Mouse (Mus musculus) right cerebral cortex, adult 2 months (tissue): ENCODE data around the gene Spag17.
"Not testable (repeated sequence)": the region's sequence is repeated elsewhere in the genome, so short reads cannot be mapped to it uniquely, and the experiment has no call there.

ENCODE experiments used
- DNase-seq, 2 experiments: peaks; one replicate each; pipeline ENCODE4 v3.0.0; 2021 to 2022; ENCODE audit warnings: low spot score in 2 of 2

The Spag17 gene

DNA sequence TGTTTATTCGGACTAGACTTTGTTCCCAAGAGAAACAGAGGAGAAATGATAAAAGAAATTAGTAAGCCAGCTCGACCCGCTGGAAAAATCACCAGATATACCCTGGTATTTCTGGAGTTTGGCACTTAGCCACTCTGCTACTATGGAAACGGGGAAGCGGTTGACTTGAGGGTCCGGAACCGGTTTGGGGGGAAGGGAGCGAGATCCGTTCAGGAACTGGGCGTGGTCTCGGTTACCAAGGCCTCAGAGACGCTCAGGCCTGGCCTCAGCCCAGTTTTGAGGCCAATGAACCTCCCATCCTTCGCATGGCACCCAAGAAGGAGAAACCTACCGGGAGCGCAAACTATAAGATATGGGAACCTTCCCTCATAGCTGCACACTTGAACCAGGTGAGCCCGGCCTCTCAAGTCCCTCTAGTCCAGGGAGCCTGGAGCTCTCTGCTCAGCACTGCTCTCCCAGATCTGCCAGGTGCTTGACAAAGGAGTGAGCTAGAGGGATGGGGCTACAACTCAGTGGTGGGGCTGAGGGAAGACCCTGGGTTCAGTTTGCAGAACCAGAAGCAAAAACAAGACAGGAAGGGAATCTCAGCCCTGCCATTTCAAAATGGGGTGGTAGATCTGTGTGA lies at the start of gene Spag17:
TSS of gene Spag17 (plus strand) at position 220 of the 625 bp plus-strand sequence.
- DNase-seq: peak in 1 of 2 experiments; percentile 4

DNA sequence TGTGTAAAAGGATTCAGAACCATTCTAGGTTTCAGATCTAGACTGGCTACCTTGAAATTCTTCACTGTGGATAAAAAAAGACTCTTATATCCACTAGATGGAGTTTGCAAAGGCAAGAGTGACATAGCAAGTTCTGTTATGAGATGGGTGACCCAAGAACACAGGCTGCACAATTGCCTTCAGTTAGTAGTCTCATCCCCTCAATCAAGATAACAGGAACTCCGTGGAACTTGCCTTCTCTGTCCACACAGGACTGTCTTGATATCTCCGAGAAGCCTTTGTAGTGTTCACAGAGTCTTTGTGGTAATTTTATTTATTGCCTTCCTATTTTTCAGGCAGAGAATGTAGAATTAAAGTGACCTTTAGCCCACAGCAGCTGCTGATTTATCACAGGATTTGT lies 42.9 kb upstream of the Spag17 start:
- no peak for DNase-seq

DNA sequence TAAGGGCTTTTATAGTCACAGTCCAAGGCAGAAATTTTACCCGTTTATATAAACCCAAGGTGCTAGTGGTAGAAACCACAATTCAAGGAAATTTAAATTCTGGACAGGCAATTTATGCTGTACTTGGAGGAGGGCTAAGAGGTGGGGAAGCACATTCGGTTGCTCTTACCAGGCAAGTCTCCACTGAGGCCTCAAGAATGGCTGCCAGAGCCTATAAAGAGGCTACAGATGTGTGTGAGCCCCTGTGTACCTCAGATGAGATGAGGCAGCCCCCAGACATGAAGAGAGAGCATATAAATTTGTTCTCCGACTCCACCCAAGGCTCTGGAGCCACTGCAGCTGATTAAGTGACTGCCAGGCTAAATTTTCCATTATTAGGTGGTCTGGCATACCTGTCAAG lies 42.4 kb upstream of the Spag17 start:
- no peak for DNase-seq

DNA sequence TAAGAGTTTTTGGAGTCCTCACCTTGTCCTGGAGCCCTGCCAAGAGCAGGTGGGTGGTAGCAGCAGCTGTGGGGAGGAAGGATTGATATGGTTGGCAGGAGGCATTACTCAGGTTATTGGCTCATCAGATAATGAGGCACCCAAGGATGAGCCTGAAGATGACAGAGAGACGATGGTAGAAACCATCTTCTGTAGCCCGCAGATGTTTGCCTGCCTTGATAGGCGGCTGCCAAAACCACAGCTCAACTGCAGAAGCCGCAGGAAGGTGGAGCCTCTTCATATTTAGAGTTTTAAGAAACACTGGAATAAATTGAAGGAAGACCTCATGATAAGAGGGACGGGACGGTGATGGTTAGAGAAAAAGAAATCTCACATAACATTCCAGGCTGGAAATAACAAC lies 42.0 kb upstream of the Spag17 start:
- DNase-seq: no peak

DNA sequence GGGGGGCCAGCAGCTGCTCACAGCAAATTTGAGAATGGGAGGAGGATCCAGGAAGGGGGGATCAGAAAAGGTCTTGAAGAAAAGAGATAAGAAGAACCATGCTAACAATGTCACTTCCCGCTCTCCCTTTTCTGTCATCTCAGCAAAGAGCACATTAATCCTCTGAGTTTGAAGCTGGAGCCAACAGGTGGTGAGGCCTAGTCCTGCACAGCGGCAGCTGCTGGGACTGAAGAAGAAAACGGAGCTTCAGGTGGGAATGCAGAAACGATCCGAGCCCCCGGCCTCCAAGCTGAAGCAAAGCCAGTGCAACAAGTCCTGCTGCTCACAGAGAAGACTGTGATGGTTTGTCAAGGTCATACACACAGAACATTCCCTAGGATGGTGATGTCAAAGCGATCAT lies 34.3 kb upstream of the Spag17 start:
- DNase-seq: no peak

DNA sequence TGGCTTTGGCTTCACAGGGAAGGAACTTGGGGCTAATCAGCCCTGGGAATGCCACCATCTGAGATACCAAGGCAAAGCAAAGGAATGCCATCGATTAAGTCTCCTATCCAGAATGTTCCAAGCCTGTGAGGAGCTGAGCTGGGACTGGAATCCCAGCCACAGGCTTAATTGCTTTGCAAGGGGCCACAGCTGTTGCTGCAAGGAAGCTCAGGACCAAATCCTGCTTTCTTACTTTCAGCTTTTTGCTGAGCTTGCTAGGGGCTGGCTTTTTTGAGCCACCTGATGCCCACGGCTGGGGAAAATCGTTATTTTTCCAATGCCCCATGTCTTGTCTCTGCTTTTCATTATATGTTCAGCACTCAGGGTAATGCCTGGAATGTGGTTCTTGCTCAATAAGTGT lies 30.6 kb upstream of the Spag17 start:
- no peak for DNase-seq

DNA sequence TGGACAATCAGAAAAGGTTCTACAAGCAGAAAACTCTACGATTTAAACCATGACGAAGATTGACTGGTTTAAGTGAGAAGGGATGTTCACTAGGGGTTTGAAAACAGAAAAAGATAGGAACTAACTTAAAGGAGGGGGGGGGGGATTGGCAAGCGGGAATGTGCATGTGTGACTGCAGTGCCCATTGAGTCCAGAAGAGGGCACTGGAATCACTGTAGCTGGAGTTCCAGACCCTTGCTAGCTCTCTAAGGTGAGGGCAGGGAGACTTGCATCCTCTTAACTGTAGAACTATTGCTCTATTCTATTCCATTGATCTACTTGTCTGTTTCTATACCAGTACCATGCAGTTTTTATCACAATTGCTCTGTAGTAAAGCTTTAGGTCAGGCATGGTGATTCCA lies 26.3 kb upstream of the Spag17 start:
- DNase-seq: no peak

DNA sequence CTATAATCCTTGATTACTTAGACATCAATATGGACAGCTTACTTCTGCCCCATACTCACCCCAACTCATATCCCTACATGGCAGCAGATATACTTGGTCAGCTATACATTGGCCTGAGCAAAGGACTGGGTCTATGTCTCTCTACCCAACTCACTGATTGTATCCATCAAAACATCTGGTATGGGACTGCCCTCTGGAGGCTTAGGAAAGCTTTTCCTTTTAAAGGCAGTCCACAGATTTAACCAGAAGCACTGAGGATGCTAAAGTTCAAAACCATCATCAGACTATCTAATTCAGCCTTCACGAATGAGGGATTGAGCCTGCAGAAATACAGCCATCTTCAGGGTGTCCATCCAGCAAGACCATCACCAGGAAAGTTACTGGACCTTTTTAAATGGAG lies 20.5 kb upstream of the Spag17 start:
- DNase-seq: no peak

DNA sequence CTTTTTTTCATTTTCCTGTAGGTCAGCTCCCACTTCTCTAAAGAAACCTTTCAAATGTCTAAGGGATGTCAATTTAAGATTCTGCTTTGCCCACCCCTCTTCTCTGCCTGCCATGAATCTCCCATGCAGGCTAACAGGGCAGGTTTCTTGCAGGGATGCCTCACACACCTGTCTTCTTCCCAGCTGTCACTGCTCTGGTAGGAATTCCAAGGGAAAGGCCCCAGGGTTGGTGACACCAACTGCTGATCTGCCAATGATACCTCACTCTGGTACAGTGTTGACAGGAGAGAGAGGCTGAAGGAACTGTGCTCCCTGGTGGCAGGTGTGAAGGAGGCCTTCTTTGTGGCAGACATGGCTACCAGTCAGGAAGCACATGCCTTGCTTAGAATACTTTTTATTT lies 10.1 kb upstream of the Spag17 start:
- no peak for DNase-seq

DNA sequence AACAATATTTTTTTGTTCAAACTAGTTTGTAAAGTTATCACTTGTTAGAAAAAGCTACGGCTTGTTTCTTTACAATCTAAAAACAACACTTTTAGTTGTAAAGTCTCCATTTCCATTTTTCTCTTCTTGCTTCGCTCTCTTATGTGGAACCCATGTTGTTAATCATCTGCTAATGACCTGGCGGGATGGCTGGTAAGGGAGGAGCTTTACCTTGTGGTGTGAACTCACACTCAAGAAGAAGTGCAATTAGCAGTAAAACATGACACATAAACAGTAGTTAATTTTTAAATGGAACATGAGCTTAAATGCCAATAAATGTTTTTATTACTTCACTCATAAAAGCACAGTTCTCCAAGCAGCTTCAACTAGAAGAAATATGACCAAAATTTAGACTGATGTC lies 3.7 kb upstream of the Spag17 start:
- DNase-seq: no peak

DNA sequence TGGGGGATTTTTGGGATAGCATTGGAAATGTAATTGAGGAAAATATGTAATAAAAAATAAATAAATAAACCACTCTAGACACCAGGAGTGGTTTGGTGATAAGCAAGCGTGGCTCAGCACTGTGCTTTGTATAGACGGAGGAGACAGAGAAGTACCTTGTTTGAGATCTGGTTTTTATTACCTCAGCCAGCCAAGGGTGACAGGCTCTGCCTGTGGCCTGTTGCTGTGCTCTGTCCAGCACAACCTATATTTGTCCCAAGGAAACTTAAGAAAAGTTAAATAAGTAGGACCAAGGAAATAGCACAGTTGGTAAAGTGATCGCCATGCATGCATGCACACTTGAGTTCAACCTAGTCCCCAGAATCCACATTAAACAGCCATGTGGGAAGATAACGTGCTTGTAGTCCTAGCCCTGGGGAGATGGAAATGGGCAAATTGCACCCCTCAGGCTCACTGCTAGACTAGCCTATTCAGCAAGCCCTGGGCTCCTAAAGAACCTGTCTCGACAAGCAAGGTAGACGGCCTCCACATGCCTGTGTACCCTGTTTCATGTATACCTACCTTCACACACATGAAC lies 1.1 kb upstream of the Spag17 start:
- DNase-seq: no peak

DNA sequence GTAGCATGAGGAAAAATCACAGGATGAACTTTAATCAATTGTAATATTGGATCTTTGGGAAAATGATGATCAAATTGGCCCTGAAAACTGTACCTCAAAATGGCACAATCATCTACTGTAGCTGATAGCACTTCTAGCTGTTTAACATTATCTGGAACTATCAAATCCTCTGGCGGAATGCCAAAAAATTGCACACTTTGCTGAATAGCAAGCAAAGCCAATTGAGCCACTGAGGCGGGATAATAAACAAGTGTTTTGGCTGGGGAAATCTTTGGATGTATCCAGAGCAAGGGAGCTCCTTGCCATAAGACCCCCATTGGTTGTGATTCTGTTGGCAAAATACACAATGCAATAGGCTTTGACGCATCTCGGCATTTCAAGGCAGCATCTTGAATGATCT lies 9.5 kb downstream of the Spag17 start:
- not testable (repeated sequence) for DNase-seq

DNA sequence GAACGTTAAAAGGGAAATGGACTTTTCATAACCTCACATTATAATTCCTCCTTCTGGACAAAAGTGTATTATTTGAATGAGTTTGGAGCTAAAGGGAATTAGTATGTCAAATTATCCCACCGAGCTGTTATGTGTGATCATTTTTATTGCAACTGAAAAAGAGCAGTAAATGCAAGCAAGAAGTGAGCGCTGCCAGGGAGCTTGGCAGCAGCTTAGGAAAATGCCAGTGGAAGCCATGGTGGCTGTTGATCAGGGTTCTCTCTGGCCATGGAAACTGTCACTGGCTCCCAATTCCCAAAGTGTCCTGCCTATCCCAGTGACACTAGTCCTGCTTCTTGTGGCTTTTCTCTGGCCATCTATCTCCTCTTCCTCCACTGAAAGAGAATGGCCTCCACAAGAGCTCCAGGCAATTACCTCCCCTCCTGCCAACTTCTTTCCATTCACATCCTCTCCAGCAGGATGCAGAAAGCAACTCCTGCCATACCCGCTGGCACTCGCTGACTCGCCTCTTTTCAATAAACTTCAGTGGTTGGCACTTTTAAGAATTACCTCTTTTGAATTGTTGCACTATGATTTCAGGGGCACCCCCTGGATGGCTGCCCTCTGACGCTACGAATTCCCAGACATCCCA lies 28.7 kb downstream of the Spag17 start:
- no peak for DNase-seq

DNA sequence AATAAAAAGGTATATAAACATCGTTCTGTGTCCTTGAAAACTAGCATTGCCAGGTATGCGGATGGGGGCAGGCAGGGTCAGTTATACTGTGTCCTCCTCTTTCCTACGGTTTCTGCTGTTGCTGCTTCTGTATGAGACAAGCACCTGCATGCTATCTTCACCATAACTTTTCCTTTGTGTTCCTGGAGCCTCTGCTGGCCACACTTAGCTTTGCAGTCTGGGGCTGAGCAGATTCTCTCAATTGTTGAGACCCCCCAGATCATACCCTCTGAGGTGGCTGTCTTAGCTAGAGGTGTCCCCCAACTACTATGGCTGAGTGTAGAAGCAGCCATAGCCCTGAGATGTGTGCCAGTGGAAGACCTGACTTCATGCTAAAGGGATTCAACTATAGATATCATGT lies 37.7 kb downstream of the Spag17 start:
- DNase-seq: no peak

DNA sequence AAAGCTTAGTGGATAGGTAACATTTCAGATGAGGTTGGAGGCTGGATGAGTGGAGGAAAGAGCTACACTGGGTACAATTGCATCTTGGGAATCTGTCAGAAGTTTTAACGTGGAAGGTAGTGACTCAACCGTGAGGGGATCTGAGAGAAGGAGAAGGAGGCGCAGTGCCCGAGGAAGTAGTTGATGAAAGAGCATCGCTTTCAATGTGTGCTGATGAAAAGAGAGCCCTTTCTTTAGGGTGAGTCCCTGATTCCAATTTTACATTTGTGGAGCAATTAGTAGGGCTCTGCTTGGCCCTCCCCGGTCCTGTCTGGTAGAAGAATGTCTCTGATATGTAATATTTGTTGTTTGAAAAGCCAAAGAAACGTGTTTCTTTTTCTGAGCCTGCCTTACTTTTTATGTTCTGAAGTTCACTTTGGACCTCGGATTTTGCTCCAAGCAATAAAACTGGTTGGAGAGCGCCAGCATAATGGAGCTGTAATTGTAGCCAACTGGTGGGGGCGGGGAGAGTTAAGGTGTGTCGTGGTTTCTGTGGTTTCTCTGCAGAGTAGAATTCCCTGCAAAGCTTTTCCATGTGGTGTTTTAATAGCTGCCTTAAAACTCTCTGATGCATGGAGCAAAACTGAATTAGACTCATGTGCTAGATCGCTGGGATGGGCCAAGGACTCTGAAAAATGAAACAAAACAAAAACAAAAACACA lies 45.9 kb downstream of the Spag17 start:
- DNase-seq: no peak

DNA sequence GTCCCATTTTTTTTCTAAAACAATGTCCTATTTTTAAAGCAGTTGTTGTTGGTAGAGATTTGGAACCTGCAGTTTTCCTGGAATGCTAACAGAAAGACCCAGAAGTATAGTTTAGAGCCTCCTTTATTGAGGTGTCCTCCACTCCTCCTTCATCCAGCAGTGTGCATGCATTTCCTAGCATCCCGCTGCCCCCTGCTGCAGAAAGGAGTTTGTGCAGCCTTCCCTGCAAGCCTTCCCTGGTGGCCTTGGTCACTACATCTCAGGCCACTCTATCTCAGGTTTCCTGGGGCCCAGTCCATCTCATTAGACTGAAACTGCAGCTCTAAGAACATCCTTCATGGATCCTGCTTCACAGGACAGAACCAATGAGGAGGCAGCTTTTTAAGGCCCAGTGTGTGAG lies 51.0 kb downstream of the Spag17 start:
- DNase-seq: peak; percentile 23 to 27

DNA sequence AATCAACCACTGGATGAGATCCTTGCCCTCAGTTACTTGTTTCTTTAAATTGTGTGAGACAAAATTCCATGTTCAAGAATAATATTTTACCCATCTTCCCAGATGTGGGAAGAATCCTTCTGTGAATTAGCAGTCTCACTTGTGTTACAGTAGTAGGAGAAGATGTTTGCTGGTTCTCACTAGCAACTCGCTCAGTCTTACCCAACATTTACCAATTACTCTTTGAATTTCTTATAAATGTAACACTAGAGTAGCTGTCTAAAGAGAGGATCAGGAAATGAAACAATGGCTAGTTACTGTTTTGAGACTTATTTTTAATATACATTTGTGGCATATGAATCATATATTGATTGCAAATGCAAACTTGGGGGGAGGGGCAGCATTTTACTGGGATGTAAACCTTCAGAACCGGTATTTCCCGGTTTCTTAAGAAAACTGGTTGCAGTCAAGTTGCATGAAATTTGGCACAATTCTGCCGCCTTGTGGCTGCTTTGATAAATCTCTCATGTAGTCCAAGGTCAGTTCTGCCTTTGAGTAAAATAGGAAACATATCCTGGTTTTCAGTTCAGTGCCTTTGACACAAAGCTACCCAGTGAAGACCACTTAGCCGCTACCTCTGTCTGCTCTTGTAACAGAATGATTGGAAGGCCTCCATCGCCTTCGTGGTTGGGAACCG lies 53.5 kb downstream of the Spag17 start:
- DNase-seq: peak; percentile 80 to 83

DNA sequence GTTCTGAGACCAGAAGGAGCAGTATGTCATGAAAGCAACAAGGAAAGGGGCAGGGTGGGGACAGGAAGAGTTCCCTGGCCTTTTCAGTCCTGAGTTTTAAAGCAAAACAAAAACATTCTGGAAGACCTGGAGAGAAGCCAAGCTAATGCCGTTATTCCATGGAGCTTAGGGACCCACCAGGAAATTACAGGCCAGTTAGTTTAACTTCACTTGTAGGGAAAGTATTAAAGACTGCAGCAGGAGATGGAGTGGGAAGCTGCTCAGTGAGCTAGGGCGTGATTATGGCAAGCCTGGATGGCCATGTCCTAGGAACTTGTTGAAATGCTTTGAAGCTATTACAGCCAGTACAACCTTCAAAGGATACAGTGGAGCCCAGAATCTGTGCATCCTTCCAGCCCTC lies 60.0 kb downstream of the Spag17 start:
- no peak for DNase-seq

DNA sequence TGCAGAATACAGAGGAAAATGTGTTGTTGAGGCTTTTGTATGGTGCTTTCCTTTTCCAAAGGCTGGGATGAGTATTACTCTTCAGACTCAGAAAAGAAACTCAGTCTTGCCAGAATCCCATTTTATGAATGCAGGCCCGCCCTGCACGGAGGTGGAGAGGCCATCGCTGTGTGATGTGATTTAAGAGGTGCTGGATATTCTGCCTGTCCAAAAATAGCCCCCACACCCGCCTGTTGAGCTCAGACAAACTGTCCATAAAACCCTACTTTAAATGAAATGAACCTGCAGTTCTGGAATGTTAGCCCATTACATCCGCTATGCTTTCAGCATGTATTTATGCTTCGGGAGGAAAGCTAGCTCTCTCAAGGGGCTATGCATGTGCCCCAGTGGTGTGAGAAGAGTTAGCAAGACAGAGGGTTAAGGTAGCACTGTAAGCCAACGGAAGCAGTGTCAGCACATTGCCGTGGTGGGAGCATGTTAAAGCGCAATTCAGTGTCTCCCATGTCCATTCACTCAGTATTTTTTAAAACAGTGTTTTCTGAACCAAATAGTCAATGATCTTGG lies 68.9 kb downstream of the Spag17 start:
- DNase-seq: no peak

DNA sequence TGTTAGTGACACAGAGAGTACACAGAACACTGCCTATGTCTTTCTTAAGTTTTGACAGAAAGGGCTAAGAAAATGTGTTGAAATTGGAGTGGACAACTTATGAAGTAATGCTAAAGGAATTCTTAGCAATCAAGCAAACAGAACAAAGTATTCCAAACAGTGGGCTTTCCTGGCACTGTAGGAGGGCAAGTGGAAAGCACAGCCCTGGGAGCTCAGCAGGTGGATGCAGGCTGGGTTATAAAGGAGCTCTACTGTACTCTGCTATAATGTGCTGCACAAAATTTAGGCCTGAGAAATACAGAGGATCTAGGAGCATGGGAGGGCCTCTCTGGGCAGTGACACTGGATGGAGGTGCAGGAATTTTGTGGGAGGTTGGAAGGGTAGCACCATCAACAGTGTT lies 71.3 kb downstream of the Spag17 start:
- DNase-seq: no peak

DNA sequence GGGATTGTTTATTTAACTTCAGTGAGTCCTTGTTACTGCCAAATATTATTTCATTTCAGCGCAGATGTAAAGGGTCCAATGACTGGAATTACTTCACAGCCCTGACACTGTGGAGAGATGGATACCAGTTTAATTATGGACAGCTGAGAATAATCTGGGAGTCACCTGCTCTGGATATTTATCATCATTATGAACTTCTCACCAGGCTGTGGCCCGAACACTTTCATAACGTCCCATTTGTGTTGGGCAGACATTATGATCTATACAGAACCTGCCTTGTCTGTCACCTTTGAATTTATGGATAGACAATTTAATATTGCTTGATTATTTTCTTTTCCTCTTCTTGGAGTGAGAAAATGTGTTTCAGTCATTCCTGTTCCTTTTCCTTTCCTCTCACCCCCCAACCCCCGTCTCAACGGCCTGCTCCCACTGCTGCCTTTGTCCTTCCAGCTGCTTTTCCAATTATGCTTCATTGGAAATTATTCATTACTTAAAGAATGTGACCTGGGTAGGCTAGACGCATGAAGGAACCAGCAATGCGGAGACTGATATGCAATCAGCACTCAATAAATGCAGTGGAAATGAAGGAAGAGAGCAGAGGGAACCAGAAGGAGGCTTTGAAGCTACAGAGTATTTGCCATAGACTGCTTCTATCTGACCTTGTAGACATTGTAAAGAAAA lies 74.7 kb downstream of the Spag17 start:
- no peak for DNase-seq

DNA sequence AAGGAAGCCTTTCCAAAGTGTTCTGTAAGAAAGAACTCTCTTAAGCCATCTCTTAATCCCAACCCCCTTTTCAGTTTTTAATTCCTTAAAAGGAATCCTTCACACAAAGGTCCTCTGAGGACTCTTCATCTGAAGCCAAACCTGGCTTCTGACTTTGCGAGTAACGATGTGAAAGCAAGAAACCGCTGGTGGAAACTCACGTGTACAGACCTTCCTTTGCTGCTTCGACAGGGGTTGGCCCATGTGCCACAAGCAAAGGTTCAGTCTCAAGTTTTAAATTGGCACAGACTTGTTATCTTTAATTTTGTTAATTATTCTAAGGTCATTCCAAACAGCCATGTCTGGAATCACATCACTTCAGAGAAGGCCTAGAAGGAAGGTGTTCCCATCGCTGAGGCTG lies 79.1 kb downstream of the Spag17 start:
- no peak for DNase-seq
